Mouse (Mus musculus) myocyte (in vitro differentiated cells): ENCODE measurements around the gene Stum. TPM values are rescaled to one million over a fixed set of nuclear protein-coding genes. Genes with fewer than 3 reads are reported as not detected.

Experiments
- H3K27me3 ChIP-seq: one replicate; pipeline ENCODE4 v1.6.1; 2011; ENCODE audit not compliant: control insufficient read depth, insufficient read depth, insufficient read length
- H3K36me3 ChIP-seq: one replicate; pipeline ENCODE4 v1.6.1; 2011; ENCODE audit not compliant: control insufficient read depth, insufficient read depth
- H3K4me2 ChIP-seq: one replicate; pipeline ENCODE4 v1.6.1; 2011; ENCODE audit warnings: low read depth, control low read depth
- H3K4me3 ChIP-seq: one replicate; pipeline ENCODE4 v1.5.1; 2011; ENCODE audit warnings: mild to moderate bottlenecking, control low read depth, moderate library complexity
- H3K79me2 ChIP-seq: one replicate; pipeline ENCODE4 v1.6.1; 2011; ENCODE audit not compliant: control insufficient read depth, insufficient read depth
- H3ac ChIP-seq: one replicate; pipeline ENCODE4 v1.6.1; 2011; ENCODE audit not compliant: control insufficient read depth, insufficient read length
- CEBPB ChIP-seq: IDR thresholded peaks from 2 replicates; pipeline ENCODE4 v1.6.1; 2011; ENCODE audit warnings: mild to moderate bottlenecking, moderate library complexity; ENCODE audit not compliant: poor library complexity, insufficient read depth, severe bottlenecking
- E2F4 ChIP-seq: IDR thresholded peaks from one replicate; pipeline ENCODE4 v1.6.1; 2011; ENCODE audit warnings: mild to moderate bottlenecking, control low read depth, moderate library complexity; ENCODE audit not compliant: insufficient read depth
- MAX ChIP-seq: IDR thresholded peaks from one replicate; pipeline ENCODE4 v1.6.1; 2011; ENCODE audit warnings: low read depth, mild to moderate bottlenecking, control low read depth
- MYOD1 ChIP-seq, 3 experiments: IDR thresholded peaks; one replicate each; pipeline ENCODE4 v1.6.1; 2011; ENCODE audit warnings: control low read depth in 2 of 3, low read depth in 2 of 3, mild to moderate bottlenecking in 2 of 3, moderate library complexity in 1 of 3; ENCODE audit not compliant: insufficient read length in 2 of 3, control insufficient read depth in 1 of 3
- MYOG ChIP-seq, 3 experiments: IDR thresholded peaks; one replicate each; pipeline ENCODE4 v1.6.1; 2011; ENCODE audit warnings: control low read depth in 2 of 3, low read depth in 2 of 3, mild to moderate bottlenecking in 2 of 3; ENCODE audit not compliant: insufficient read length in 2 of 3, control insufficient read depth in 1 of 3, insufficient read depth in 1 of 3
- POLR2A ChIP-seq: IDR thresholded peaks from one replicate; pipeline ENCODE4 v1.6.1; 2011; ENCODE audit warnings: low read depth, mild to moderate bottlenecking, control low read depth, moderate library complexity; ENCODE audit not compliant: insufficient read length
- POLR2AphosphoS2 ChIP-seq: IDR thresholded peaks from one replicate; pipeline ENCODE4 v1.6.1; 2011; ENCODE audit warnings: low read depth, control low read depth; ENCODE audit not compliant: insufficient read length
- REST ChIP-seq: IDR thresholded peaks from one replicate; pipeline ENCODE4 v1.6.1; 2011; ENCODE audit warnings: mild to moderate bottlenecking, control low read depth, moderate library complexity; ENCODE audit not compliant: insufficient read depth, insufficient read length
- SRF ChIP-seq: IDR thresholded peaks from one replicate; pipeline ENCODE4 v1.6.1; 2011; ENCODE audit warnings: low read depth; ENCODE audit not compliant: control insufficient read depth, insufficient read length
- TCF12 ChIP-seq: IDR thresholded peaks from one replicate; pipeline ENCODE4 v1.6.1; 2011; ENCODE audit warnings: mild to moderate bottlenecking, control low read depth; ENCODE audit not compliant: poor library complexity, insufficient read depth, severe bottlenecking
- TCF3 ChIP-seq: IDR thresholded peaks from one replicate; pipeline ENCODE4 v1.6.1; 2011; ENCODE audit warnings: low read depth, control low read depth; ENCODE audit not compliant: insufficient read length
- USF1 ChIP-seq: IDR thresholded peaks from one replicate; pipeline ENCODE4 v1.6.1; 2011; ENCODE audit warnings: low read depth, mild to moderate bottlenecking, control low read depth, moderate library complexity
- polyA plus RNA-seq: library from polyadenylated mRNA; unstranded; fragments of >200 nt; fragmentation: generic; extraction: Trizol; gene quantifications from one replicate; pipeline ENCODE4 v1.2.1, GENCODE M21; 2012; ENCODE audit warnings: missing spikeins

Gene Stum
- polyA plus RNA-seq, 1 experiment, result 0.28 TPM

DNA sequence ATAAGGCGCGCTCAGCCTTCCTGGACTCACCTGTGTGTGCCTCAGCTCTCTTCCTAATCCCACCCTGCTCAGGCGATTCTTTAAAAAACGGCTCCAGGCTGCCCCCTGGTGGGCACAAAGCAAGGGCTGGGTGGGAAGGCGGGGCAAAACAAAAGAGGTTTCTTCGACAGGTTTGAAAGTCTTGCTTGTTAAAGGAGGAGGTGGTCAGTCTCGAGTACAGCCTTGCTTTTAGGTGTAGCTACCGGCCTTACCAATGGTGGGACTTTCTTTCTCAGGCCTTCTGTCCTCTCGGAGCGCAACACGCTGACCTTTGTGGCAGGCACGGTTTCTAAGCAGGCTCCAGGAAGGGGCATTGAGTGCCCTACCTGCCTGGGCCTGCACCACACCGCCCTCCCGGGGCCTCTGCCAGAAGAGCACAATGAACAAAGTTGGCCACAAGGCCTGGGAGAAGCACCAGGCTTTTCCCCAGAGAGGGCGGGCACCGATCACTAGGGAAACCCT lies 76.1 kb downstream of the Stum start:
- H3ac ChIP-seq, result no peak overlapping the region
- no peak overlapping the region for H3K4me3 ChIP-seq
- no peaks in the 10 kb centered on the region for H3K36me3 ChIP-seq
- H3K79me2 ChIP-seq, result no peaks in the 10 kb centered on the region
- H3K4me2 ChIP-seq, result no peak overlapping the region
- peaks cover 5% of the 10 kb centered on the region for H3K27me3 ChIP-seq
- TF ChIP-seq CEBPB, result no peak
- TF ChIP-seq MAX, result no peak
- no peak for TF ChIP-seq REST
- TF ChIP-seq TCF12, result no peak
- no peak for TF ChIP-seq MYOD1 (IDR thresholded peaks at IDR 0.05; ENCODE audit: control insufficient read depth in 1 of 3, insufficient read length in 2 of 3, low read depth in 2 of 3)
- TF ChIP-seq POLR2AphosphoS2, result no peak

DNA sequence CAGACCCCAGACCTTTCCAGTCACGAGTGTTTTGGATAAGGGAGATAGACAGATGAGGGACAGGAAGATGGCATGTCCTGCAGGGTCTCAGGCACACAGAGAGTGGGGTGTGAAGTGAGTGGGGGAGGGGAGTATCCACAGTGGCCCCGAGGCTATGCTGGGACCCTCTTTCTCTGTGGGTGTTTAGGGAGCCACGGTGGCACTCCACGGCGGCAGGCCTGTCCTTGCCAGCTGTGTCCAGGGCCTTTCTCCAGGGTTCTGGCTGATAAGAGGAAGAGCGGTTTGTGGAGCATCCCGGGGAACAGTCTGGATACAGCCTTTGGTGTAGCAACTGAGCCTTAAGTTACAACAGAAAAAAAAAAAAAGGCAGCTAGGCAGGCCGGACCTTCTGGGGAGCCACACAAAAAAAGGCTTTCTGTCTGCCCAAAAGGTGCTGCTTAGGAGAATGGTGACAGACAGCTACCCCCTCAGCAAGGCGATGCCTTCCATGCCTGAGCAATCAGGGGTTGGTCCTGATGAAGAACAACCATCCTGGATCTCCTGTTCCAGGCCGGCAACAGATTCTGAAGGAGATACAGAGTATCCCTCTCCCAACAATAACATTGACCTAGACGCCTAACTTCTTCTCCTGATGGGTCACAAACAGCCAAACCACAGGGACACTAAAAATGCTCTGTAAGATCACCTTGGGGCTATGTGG lies 76.8 kb downstream of the Stum start:
- Histone ChIP-seq H3K79me2 (no peaks in the 10 kb centered on the region), H3K36me3 (no peaks in the 10 kb centered on the region), H3K4me3 (no peak overlapping the region), H3ac (no peak overlapping the region), H3K27me3 (peaks cover 8% of the 10 kb centered on the region), H3K4me2 (no peak overlapping the region)
- no peak for TF ChIP-seq MYOG (IDR thresholded peaks at IDR 0.05; ENCODE audit: control insufficient read depth in 1 of 3, insufficient read depth in 1 of 3, insufficient read length in 2 of 3, low read depth in 2 of 3)
- no peak for TF ChIP-seq TCF3
- no peak for TF ChIP-seq E2F4
- no peak for TF ChIP-seq CEBPB
- no peak for TF ChIP-seq POLR2AphosphoS2
- no peak for TF ChIP-seq MAX
- no peak for TF ChIP-seq TCF12
- TF ChIP-seq POLR2A, result no peak
- TF ChIP-seq SRF, result no peak
- TF ChIP-seq REST, result no peak
- no peak for TF ChIP-seq USF1
- no peak for TF ChIP-seq MYOD1 (IDR thresholded peaks at IDR 0.05; ENCODE audit: control insufficient read depth in 1 of 3, insufficient read length in 2 of 3, low read depth in 2 of 3)

DNA sequence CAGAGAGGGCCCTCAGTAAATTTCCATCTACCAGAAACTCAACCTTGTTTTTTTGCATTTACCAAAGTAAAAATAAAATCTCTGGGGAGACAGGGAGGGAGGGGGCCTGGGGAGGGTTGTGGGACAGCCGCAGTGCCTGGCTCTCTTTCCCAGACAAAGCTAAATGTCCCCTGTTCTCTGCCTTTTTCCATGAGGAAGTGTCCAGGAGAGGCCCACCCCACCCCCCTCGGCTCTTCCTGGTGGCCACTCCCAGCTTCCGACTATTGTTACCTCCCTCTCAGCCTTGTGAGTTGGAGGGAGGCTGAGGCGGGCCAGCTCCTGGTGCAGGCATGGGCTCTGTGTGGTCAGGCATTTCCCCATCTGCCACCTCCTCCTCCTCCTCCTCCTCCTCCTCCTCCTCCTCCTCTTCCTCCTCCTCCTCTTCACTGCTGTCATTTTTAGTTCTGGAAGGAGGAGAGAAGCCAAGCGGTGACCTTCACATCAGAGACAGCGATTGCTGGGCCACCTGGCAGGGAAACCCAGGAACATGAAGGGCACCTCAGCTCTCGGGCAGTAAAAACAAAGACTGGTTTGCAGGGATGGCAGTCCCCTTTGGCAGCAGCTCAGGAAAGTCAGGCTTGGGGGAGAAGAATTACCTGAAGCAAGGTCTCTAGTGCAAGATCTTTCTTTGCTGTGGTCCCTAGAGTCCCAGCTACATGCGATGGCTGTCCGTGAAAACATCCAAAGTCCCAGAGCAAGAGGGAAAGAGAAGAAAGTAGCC lies 77.5 kb downstream of the Stum start:
- no peak overlapping the region for H3ac ChIP-seq
- H3K36me3 ChIP-seq, result no peaks in the 10 kb centered on the region
- TF ChIP-seq TCF12 (no peak), MYOD1 (IDR thresholded peaks at IDR 0.05; ENCODE audit: control insufficient read depth in 1 of 3, insufficient read length in 2 of 3, low read depth in 2 of 3) (no peak), MYOG (IDR thresholded peaks at IDR 0.05; ENCODE audit: control insufficient read depth in 1 of 3, insufficient read depth in 1 of 3, insufficient read length in 2 of 3, low read depth in 2 of 3) (no peak), REST (no peak), USF1 (no peak), E2F4 (no peak), MAX (no peak), CEBPB (no peak), TCF3 (no peak), SRF (no peak), POLR2AphosphoS2 (no peak)
- no peaks in the 10 kb centered on the region for H3K79me2 ChIP-seq
- H3K27me3 ChIP-seq, result peaks cover 11% of the 10 kb centered on the region
- no peak overlapping the region for H3K4me2 ChIP-seq
- no peak overlapping the region for H3K4me3 ChIP-seq

DNA sequence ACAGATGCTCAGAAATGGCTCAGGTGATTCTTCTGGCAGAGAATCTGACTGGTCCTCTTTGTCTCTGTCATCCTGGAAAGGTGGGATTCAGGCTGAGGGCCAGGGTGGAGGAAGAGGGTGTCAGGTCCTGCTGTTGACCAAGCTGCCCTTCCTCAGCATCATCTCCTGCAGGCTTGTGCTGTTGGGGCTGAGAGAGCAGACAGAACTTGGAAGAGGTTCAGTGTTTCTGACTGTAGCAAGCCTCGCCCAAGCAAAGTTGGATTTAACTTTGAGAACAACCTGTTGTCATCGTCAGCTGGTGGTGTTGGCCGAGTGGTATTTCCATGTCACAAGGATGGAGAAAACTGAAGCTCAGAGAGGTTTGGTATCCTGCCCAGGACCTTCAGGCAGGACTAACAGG lies 78.6 kb downstream of the Stum start:
- Histone ChIP-seq H3K36me3 (no peaks in the 10 kb centered on the region), H3K4me3 (no peak overlapping the region), H3ac (no peak overlapping the region), H3K27me3 (peaks cover 6% of the 10 kb centered on the region), H3K4me2 (no peak overlapping the region), H3K79me2 (no peaks in the 10 kb centered on the region)
- TF ChIP-seq MYOD1 (IDR thresholded peaks at IDR 0.05; ENCODE audit: control insufficient read depth in 1 of 3, insufficient read length in 2 of 3, low read depth in 2 of 3), result no peak
- no peak for TF ChIP-seq MAX
- TF ChIP-seq CEBPB, result no peak
- TF ChIP-seq REST, result no peak
- no peak for TF ChIP-seq POLR2AphosphoS2
- TF ChIP-seq E2F4, result no peak
- no peak for TF ChIP-seq MYOG (IDR thresholded peaks at IDR 0.05; ENCODE audit: control insufficient read depth in 1 of 3, insufficient read depth in 1 of 3, insufficient read length in 2 of 3, low read depth in 2 of 3)
- TF ChIP-seq USF1, result no peak
